Mouse (Mus musculus) cerebral cortex, adult 2 months (tissue): ENCODE results near the gene Pla2g4b.

ENCODE experiments used
- WGBS: fragments of 180-500 bp; shearing (Covaris S2); methylation state at CpG from one replicate; pipeline ENCODE4 v1.1.7; 2018; 5-methylcytosine and 5-hydroxymethylcytosine counted together

Pla2g4b gene

GRCm38 (mm10) chr2:120015882-120016281 is 17.3 kb upstream of the Pla2g4b start:
- WGBS, result 91% methylated on average over 4 of the region's 4 CpGs

GRCm38 (mm10) chr2:120017599-120017998 is 15.6 kb upstream of the Pla2g4b start:
- whole genome bisulfite sequencing, result 60% methylated on average over 12 of the region's 12 CpGs

GRCm38 (mm10) chr2:120024337-120024736 is 8.9 kb upstream of the Pla2g4b start:
- WGBS, result 81% methylated on average over 5 of the region's 5 CpGs

GRCm38 (mm10) chr2:120026984-120027949 is 6.0 kb upstream of the Pla2g4b start, which contains the start of the genes Jmjd7 and Gm28042:
Gene Jmjd7 (plus strand): TSS chr2:120027483.
Gene Gm28042 (plus strand): TSS chr2:120027493.
- WGBS, result 5% methylated on average over 50 of the region's 50 CpGs

- WGBS, result 30% methylated on average over 3 of the region's 3 CpGs
Measured at GRCm38 (mm10) chr2:120027950-120028331, 5.3 kb upstream of the Pla2g4b start.

GRCm38 (mm10) chr2:120030380-120030779 is 2.8 kb upstream of the Pla2g4b start:
- 89% methylated on average over 8 of the region's 8 CpGs for WGBS

GRCm38 (mm10) chr2:120033726-120034125 is 509 bp downstream of the Pla2g4b start:
- WGBS, result 64% methylated on average over 5 of the region's 5 CpGs

GRCm38 (mm10) chr2:120037744-120038143 is 4.5 kb downstream of the Pla2g4b start:
- 88% methylated on average over 9 of the region's 9 CpGs for WGBS

GRCm38 (mm10) chr2:120040991-120041390 is 7.8 kb downstream of the Pla2g4b start:
- WGBS, result 68% methylated on average over 5 of the region's 5 CpGs

- WGBS, result 40% methylated on average over 4 of the region's 4 CpGs
Measured at GRCm38 (mm10) chr2:120044101-120044603, 10.9 kb downstream of the Pla2g4b start.

- 83% methylated on average over 3 of the region's 3 CpGs for WGBS
Measured at GRCm38 (mm10) chr2:120044676-120045075, 11.5 kb downstream of the Pla2g4b start.

GRCm38 (mm10) chr2:120046486-120047310 is 13.5 kb downstream of the Pla2g4b start:
- WGBS, result 55% methylated on average over 14 of the region's 14 CpGs

- WGBS, result 87% methylated on average over 9 of the region's 9 CpGs
Measured at GRCm38 (mm10) chr2:120048173-120048572, 15.0 kb downstream of the Pla2g4b start.

- 65% methylated on average over 10 of the region's 10 CpGs for WGBS
Measured at GRCm38 (mm10) chr2:120049632-120050274, 16.5 kb downstream of the Pla2g4b start.

- 64% methylated on average over 6 of the region's 6 CpGs for WGBS
Measured at GRCm38 (mm10) chr2:120051405-120051804, 18.2 kb downstream of the Pla2g4b start.

GRCm38 (mm10) chr2:120054771-120055552 is 21.7 kb downstream of the Pla2g4b start:
- WGBS, result 88% methylated on average over 12 of the region's 12 CpGs

GRCm38 (mm10) chr2:120055923-120056322 is 22.7 kb downstream of the Pla2g4b start:
- WGBS, result 72% methylated on average over 10 of the region's 10 CpGs

- WGBS, result 93% methylated on average over 4 of the region's 4 CpGs
Measured at GRCm38 (mm10) chr2:120058818-120059217, 25.6 kb downstream of the Pla2g4b start.

- 96% methylated on average over 3 of the region's 3 CpGs for WGBS
Measured at GRCm38 (mm10) chr2:120059466-120059865, 26.2 kb downstream of the Pla2g4b start.

- 87% methylated on average over 6 of the region's 6 CpGs for WGBS
Measured at GRCm38 (mm10) chr2:120060190-120060589, 27.0 kb downstream of the Pla2g4b start.

- 90% methylated on average over 9 of the region's 9 CpGs for WGBS
Measured at GRCm38 (mm10) chr2:120060651-120061050, 27.4 kb downstream of the Pla2g4b start.
